Mouse (Mus musculus) layer of hippocampus, adult 2 months (tissue): ENCODE results near the gene B3galt1. TPM values are rescaled to one million over a fixed set of nuclear protein-coding genes. Genes with fewer than 3 reads are reported as not detected.

Experiments used
- DNase-seq, 2 experiments: peaks; one replicate each; pipeline ENCODE4 v3.0.0; 2022; ENCODE audit warnings: low spot score in 2 of 2
- H3K27ac ChIP-seq: fragments of 200-600 bp; 2 replicates; pipeline ENCODE4 v1.8.1; 2022
- H3K4me3 ChIP-seq: fragments of 200-600 bp; 2 replicates; pipeline ENCODE4 v1.8.1; 2022; ENCODE audit warnings: mild to moderate bottlenecking
- CTCF ChIP-seq: fragments of 200-600 bp; conservative IDR thresholded peaks from 2 replicates; pipeline ENCODE4 v1.8.1; 2022; ENCODE audit warnings: antibody characterized with exemption, mild to moderate bottlenecking, moderate library complexity
- total RNA-seq, 2 experiments: library from RNA; stranded (reverse); gene quantifications; 2 replicates each; pipeline ENCODE4 v1.2.3; 2021

Gene B3galt1
- total RNA-seq, 2 experiments from 2014 or later, result 79.7 to 80.5 TPM

DNA sequence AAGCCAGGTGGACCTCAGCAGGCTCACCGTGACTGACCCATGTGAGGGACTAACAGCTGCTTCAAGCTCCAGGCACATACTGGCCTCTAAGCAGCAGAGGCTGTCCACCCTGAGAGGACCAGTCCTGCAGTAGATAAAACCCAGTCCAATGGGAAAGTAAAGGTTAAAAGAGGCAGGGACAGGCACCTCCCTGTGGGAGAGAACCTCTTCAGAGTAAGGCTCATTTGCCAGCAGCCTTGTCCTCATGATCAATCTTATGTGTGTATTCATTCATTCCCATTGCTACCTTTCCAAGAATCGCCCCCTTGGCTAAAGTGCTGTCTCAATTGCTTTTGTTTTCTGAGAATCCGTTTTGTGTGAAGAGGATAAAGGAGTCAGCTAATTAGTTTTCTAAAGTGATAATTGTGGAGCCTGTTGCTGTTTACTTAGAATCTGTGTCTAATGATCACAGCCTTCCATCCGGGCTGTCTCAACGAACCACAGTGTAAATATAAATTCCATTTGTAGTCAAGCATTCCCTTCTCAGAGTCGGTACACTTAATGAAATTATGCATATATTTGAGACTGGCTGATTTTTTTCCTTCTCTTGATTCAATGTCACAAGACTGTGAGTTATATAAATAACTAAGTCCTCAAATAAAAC, 412.1 kb downstream of the B3galt1 start:
- peak in 1 of 2 experiments; percentile 6 for DNase-seq
- Histone ChIP-seq H3K4me3 (no peak overlapping the region), H3K27ac (0 out of 2 replicates have a peak overlapping the region, but pooled peaks have one; percentile 18)
- no peak for TF ChIP-seq CTCF

DNA sequence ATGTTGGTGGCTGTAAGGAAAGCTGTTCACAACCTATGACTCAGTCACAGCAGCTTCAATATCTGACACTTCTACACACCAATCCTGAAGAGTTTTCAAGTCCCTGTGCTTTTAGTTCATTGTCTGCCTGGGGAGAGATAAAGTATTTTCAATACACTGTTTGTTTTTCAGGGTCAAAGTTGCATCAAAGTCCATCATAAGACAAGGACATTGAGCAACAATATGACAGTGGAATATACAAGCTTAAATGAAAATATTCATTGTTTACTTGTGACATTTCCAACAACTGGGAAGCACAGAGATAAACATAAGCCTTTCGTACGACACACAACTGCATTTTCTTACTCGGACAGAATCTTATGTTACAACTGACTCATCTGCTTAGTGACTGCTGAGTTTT, 417.9 kb downstream of the B3galt1 start:
- no peak for TF ChIP-seq CTCF
- no peak overlapping the region for H3K27ac ChIP-seq

DNA sequence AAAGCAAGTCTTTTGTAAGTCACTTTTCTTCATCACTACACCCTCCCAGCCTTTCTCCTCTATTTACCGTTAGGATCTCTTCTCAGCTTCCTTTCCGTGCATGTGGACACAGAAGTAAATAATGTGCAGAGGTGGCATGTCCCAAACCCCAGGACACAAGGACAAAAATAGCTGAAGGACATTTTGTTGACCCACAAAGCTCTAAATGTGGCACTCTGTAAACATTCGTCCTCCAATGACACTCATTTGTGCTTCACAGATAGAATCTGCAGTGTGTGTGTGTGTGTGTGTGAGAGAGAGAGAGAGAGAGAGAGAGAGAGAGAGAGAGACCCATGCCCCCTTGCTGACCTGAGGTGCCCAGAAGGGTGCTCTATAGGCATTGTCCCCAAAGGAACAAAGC, 419.5 kb downstream of the B3galt1 start:
- DNase-seq, result no peak
- H3K27ac ChIP-seq, result no peak overlapping the region
- TF ChIP-seq CTCF, result no peak
- no peak overlapping the region for H3K4me3 ChIP-seq

More for the DNA sequence above, 417.9 kb downstream of the B3galt1 start:
- no peak for DNase-seq
- no peak overlapping the region for H3K4me3 ChIP-seq

DNA sequence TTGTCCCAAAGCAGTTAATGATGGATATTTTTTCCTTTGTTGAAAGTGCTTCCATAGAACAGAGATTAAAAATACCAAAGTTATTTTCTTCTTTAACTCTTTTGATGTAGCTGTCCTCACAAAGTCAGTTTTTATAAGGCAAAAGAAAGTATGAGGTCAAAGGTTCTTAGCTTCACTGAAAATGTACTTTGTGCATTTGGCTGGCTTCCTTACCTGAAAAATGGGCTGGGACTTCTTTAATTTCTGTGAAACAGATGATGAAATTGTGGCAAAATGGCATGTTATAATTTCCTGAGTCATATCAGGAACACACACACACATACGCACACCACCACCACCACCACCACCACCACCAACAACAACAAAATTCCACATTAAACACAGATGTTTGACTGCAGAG, 427.8 kb downstream of the B3galt1 start:
- no peak overlapping the region for H3K27ac ChIP-seq
- no peak for TF ChIP-seq CTCF
- no peak for DNase-seq
- H3K4me3 ChIP-seq, result no peak overlapping the region

DNA sequence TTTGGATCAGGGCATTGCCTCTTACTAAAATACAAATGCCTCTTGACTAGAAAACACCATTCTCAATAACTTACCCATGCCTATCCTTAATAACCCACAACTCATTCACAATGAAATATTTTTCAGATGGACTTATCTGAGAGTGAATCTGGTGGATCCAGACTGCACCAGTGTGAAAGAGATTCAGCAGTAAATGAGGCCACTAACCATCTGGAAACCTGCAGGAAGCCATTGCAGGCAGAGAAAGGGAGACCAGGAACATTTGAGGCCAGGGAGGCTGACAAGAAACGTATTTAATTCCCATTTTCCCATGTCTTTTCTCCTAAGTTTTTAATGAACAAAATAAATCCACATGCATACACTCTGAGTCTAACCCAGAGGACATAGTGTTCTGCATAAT, 437.4 kb downstream of the B3galt1 start:
- TF ChIP-seq CTCF, result no peak
- DNase-seq, result no peak
- H3K4me3 ChIP-seq, result no peak overlapping the region

DNA sequence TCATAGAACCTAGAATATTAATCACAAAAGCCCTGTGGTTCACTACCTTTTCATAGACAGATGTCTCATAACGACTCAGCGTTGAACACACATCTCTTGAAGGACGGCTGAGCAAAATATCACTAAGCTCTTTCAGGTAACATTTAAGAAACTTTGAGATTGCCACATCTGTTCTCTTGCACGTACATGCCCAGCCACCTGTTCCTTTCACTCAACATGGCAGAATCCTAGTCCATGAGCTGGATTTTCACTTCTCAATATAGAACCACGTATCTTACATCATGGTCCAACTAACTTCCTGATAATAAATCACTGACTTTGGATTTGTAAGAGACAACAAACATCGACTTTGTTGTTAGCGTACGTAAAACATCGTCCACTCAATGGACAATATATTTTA, 439.5 kb downstream of the B3galt1 start:
- TF ChIP-seq CTCF, result no peak
- Histone ChIP-seq H3K27ac (no peak overlapping the region), H3K4me3 (no peak overlapping the region)
- DNase-seq, result no peak

More for the DNA sequence above, 437.4 kb downstream of the B3galt1 start:
- no peak overlapping the region for H3K27ac ChIP-seq

DNA sequence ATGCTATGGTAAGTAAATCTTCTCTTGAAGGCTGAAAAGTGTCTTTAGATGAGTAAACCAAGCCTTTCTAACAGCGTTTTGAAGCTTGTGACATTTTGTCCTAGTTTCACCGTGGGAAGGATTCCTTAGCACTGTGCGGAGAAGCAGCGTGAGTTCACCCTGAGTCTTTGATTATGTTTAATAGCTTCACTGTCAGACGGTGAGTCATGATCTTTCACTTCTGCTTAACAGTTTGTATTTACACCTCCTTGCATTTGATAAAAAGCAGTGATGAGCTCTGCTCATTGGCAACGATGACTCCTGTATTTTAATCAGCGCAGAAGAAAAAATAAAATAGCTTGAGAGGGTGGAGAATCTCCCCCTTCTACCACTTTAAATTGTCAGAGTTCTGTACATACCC, 440.0 kb downstream of the B3galt1 start:
- no peak for TF ChIP-seq CTCF
- Histone ChIP-seq H3K4me3 (no peak overlapping the region), H3K27ac (no peak overlapping the region)
- peak in 1 of 2 experiments; percentile 37 for DNase-seq

DNA sequence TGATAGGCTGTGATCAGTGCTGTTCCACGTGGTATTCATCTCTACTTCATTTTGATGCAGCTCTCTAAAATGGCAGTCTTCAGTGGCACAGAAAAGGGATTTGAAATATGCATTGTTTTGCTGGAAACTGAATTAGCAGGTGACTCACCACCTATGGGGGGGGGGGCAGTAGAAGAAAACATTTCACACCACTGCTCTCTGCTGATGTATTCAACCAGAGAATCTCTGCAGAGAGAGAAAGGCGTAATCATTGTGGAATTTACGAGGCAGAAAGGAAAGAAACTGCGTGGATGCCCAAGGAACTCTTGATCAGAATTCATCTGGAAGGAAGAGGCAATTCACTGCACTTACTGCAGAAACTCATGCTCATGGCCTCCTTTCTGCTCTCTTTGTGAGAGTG, 445.7 kb downstream of the B3galt1 start:
- Histone ChIP-seq H3K27ac (no peak overlapping the region), H3K4me3 (no peak overlapping the region)
- no peak for TF ChIP-seq CTCF
- no peak for DNase-seq

DNA sequence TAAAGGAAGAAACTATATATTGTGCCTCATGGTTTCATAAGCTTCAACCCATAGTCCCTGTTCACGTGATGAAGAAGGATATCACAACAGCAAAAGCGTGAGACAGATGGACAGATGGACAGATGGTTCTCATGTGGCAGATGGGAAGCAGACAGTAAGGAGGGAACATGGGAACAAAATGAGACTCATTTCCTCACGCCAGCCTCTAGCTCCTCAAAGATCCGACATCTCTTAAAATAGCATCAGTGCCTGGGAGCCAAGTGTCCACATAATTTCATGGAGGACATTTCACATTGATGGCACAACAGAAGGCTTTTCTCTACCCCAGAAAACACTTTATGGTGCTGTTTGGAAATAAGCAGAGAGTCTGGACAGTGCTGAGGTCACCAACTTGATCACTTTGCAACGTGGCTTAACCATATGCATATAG, 454.6 kb downstream of the B3galt1 start:
- H3K4me3 ChIP-seq, result no peak overlapping the region
- TF ChIP-seq CTCF, result no peak
- H3K27ac ChIP-seq, result no peak overlapping the region
- DNase-seq, result peak; percentile 24 to 25

DNA sequence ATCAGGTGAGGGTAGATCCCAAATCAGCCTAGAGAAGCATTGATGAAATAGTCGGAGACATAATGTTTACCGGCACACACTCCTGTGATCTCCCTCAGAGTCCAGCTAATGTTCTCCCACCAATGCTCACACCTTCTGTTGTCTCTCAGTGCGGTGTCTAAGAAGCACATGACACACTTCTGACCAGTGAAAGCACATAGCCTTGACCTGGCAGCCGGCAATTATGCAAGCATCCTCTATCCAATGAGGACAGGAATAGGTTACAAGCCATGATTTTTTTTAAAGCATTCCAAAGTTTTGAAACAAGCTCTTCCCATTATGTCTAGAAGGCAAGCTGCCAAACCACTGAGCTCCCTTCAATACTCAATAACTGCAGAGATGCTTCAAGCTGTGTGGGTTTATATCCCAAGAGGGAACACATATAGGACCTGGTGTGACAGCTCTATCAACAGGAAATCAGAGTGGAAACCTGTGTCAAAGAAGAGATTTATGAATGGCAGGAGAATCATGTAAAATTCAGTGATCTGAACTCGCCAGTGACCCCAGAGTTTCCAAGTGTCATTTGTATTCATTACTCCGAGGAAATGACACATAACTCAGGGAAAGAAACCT, 456.0 kb downstream of the B3galt1 start:
- TF ChIP-seq CTCF, result no peak
- H3K27ac ChIP-seq, result no peak overlapping the region
- no peak overlapping the region for H3K4me3 ChIP-seq
- DNase-seq, result no peak

DNA sequence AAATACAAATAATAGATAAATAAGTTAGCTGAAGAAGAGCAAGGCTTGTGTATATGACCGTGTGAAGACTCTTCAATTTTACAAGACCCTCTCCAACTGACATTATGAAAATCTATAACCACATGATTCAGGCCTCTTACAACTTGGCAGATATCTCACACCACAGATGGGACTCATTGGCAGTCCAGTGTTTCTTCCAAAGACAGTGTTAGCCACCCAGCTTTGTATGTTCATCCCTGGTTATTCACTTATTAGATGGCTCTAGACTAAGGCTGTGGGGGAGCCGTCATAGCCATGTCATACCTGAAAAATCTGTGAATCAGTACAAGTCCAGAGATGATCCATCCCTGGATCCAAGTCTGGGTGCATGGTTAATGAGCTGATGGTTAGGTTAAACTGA, 463.1 kb downstream of the B3galt1 start:
- no peak for TF ChIP-seq CTCF
- Histone ChIP-seq H3K4me3 (no peak overlapping the region), H3K27ac (no peak overlapping the region)
- no peak for DNase-seq

DNA sequence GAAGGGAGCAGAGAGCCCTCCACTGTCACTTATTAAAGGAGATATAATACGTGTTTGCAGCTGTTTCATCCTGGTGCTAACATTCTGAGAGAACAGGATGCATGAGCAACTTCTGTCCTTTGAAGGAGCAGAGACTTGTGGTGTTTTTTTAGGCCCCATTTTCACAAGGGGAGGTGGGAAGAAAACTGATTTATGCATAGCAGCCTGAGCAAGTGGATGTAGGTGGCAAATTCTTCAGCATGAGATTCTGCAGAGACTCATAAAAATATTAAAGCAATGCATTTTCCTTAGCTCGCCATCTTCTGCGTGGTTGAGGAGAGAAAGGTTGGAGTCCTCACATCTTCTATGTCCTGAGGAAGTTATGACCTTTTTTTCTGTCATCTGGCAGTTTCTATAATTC, 469.0 kb downstream of the B3galt1 start:
- Histone ChIP-seq H3K4me3 (no peak overlapping the region), H3K27ac (peak overlapping the region; percentile 51)
- peak in 1 of 2 experiments; percentile 47 for DNase-seq
- no peak for TF ChIP-seq CTCF

DNA sequence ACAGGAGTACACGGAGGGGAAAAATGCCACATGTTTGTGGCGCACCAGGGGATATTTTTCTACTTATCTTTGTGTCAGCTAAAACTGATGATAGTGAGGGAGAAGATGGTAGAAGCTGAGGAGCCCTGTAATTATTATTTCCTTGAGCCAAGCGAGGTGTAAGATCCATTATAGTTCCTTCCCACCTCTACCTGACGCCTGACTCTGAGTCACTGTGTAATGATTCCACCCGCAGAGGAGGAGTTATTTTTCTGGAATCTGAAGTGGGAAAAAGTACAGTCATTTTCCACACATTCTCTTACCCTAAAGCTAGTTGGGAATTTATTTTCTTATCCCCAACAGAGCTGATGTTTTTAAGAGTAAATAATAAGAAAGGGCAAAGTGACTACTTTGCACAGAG, 475.1 kb downstream of the B3galt1 start:
- H3K4me3 ChIP-seq, result no peak overlapping the region
- no peak for TF ChIP-seq CTCF
- H3K27ac ChIP-seq, result 0 out of 2 replicates have a peak overlapping the region, but pooled peaks have one; percentile 18
- no peak for DNase-seq

DNA sequence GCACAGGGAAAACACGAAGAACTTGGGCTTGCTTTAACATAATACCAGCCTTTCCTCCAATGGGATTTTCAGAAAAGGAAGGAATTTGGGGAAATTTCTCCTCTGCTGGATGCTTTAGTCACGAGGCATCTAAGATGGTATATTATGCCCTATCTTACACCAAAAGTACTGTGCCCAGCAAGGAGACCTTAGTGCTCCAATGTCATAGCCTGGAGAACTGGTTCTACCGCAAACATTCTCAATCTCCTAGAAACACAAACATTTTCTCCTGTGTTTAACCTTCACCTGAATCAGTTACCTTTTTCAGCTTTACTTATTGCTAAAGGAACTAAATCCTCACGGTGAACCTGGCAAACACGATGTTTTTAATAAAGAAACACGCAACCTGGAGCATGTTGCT, 486.8 kb downstream of the B3galt1 start:
- Histone ChIP-seq H3K27ac (no peak overlapping the region), H3K4me3 (no peak overlapping the region)
- no peak for DNase-seq
- no peak for TF ChIP-seq CTCF

DNA sequence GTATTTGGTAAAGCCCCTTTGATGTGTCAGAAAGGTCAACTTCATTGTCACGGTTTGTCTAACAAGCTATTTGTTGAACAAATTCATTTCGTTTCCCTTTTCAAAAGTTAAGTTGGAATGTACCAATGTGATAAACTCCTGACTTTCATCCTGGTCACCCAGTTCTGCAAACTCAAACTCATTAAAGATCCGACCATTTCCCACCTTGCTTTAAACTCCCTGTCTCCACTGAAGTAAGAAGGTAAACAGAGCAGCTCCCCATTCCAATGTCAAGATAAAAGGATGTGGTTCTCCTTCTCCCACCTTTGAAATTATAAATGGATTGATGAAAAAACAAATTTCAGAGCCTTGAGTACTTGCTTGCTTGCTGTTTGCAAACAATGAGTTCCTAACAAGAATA, 487.6 kb downstream of the B3galt1 start:
- H3K27ac ChIP-seq, result no peak overlapping the region
- TF ChIP-seq CTCF, result no peak
- no peak overlapping the region for H3K4me3 ChIP-seq
- DNase-seq, result no peak
